Mouse (Mus musculus) limb, embryonic 11.5 days (tissue): ENCODE results near the gene 9630041A04Rik. TPM values are rescaled to one million over a fixed set of nuclear protein-coding genes. Genes with fewer than 3 reads are reported as not detected.

ENCODE experiments used
- ATAC-seq: fragments of 200-750 bp; cut with Nextera tagmentation; 2 replicates; pipeline ENCODE4 v1.8.0; 2017; ENCODE audit warnings: low read depth; ENCODE audit not compliant: insufficient number of reproducible peaks, low FRiP score, low TSS enrichment
- DNase-seq: peaks from one replicate; pipeline ENCODE4 v3.0.0-alpha.2; 2015; ENCODE audit warnings: low spot score
- H3K27ac ChIP-seq: fragments of 300-500 bp; sonication (generic); replicated peaks from 2 replicates; pipeline ENCODE4 v1.5.1; 2014; ENCODE audit warnings: low read depth, mild to moderate bottlenecking, low read length
- H3K27me3 ChIP-seq: fragments of 300-500 bp; sonication (generic); 2 replicates; pipeline ENCODE4 v1.6.1; 2014; ENCODE audit warnings: mild to moderate bottlenecking, low read length, mixed read lengths; ENCODE audit not compliant: control insufficient read depth, insufficient read depth
- H3K36me3 ChIP-seq: fragments of 300-500 bp; sonication (generic); 2 replicates; pipeline ENCODE4 v1.6.1; 2014; ENCODE audit warnings: mild to moderate bottlenecking, low read length, moderate library complexity, mixed read lengths; ENCODE audit not compliant: control insufficient read depth, insufficient read depth
- H3K4me1 ChIP-seq: fragments of 300-500 bp; sonication (generic); 2 replicates; pipeline ENCODE4 v1.6.1; 2014; ENCODE audit warnings: low read length, mixed read lengths; ENCODE audit not compliant: control insufficient read depth, insufficient read depth
- H3K4me2 ChIP-seq: fragments of 300-500 bp; sonication (generic); 2 replicates; pipeline ENCODE4 v1.6.1; 2014; ENCODE audit warnings: low read depth, mild to moderate bottlenecking, moderate library complexity; ENCODE audit not compliant: severe bottlenecking
- H3K4me3 ChIP-seq: fragments of 300-500 bp; sonication (generic); 2 replicates; pipeline ENCODE4 v1.5.1; 2014; ENCODE audit warnings: low read depth, low read length
- H3K9ac ChIP-seq: fragments of 300-500 bp; sonication (generic); 2 replicates; pipeline ENCODE4 v1.6.1; 2014; ENCODE audit warnings: mild to moderate bottlenecking, low read length
- H3K9me3 ChIP-seq: fragments of 300-500 bp; sonication (generic); 2 replicates; pipeline ENCODE4 v1.6.1; 2016; ENCODE audit warnings: low read length; ENCODE audit not compliant: control insufficient read depth
- WGBS: fragments of 180-500 bp; shearing (Covaris S2); extraction: QIAGEN DNeasy Blood & Tissue Kit; methylation state at CpG from one replicate; pipeline ENCODE4 v1.1.7; 2014; 5-methylcytosine and 5-hydroxymethylcytosine counted together
- polyA plus RNA-seq: library from polyadenylated mRNA; unstranded; fragments of >200 nt; fragmentation: Nextera tagmentation; extraction: Ambion mirVana; gene quantifications from 2 replicates; pipeline ENCODE4 v1.2.1, GENCODE M21; 2014

9630041A04Rik gene
- not detected in 2 replicates for polyA plus RNA-seq

GRCm38 (mm10) chr9:101861596-101862471, at the start of gene 9630041A04Rik:
9630041A04Rik (plus strand) TSS chr9:101861841.
- Histone ChIP-seq H3K27me3 (no peaks in the 10 kb centered on the region), H3K9me3 (no peaks in the 10 kb centered on the region), H3K9ac (no peak within 1 kb of the TSS), H3K4me2 (no peak within 1 kb of the TSS), H3K27ac (no peak within 1 kb of the TSS), H3K4me3 (no peak within 1 kb of the TSS), H3K4me1 (no peaks in the 10 kb centered on the region), H3K36me3 (no peaks in the 10 kb centered on the region)
- ATAC-seq (no peak), DNase-seq (no peak)
- 87% methylated on average over 15 of the region's 15 CpGs for WGBS

DNA sequence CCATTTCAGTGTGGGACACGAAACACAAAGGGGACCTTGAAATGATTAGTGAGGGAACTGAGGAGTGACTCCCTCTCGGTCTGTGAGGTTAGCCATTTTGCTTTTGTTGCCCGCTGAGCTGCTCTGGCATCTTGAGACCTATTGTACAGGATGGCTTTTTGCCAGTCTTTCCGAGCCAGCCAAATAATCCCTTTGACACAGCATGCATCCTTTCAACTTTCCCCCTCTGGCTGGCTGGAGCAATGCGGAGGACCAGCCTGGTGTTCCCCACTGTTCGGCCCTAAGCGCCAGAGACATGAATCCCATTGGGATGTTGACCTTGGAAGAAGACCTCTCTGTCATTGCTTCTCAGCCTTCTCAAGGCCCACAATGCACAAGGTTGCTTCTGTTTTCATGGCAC, 37.7 kb upstream of the 9630041A04Rik start:
- no peaks in the 10 kb centered on the region for H3K4me1 ChIP-seq
- no peaks in the 10 kb centered on the region for H3K9me3 ChIP-seq
- no peaks in the 10 kb centered on the region; the same call in 1 of the 2 replicates for H3K27me3 ChIP-seq
- H3K4me3 ChIP-seq: no peak overlapping the region
- no peaks in the 10 kb centered on the region for H3K36me3 ChIP-seq
- H3K4me2 ChIP-seq: no peak overlapping the region
- no peak overlapping the region for H3K27ac ChIP-seq
- WGBS: 88% methylated on average over 7 of the region's 7 CpGs
- ATAC-seq (no peak), DNase-seq (no peak)
- no peak overlapping the region for H3K9ac ChIP-seq

DNA sequence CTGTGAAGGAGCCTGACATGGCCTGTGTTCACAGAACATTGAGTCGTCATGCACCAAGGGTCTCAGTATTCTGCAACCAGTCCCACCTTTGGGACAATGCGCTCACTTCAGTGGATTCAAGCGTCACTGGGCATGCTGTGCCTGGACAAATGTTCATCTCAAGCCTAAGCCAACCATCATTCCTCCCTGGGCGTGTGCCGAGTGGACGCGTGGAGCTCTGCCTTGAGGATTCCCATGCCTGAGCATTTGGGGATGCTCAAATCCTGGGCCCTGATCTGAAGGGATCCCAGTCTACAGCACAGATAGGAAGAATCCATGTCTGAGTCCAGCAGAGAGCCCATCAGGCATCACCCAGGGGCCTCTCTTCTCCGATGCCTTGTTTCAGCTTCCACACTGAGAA, 36.0 kb upstream of the 9630041A04Rik start:
- DNase-seq (no peak), ATAC-seq (no peak)
- no peak overlapping the region for H3K4me2 ChIP-seq
- no peak overlapping the region for H3K9ac ChIP-seq
- WGBS: 92% methylated on average over 8 of the region's 8 CpGs
- no peak overlapping the region for H3K4me3 ChIP-seq
- H3K9me3 ChIP-seq: no peaks in the 10 kb centered on the region
- no peaks in the 10 kb centered on the region; the same call in 1 of the 2 replicates for H3K27me3 ChIP-seq
- no peaks in the 10 kb centered on the region for H3K4me1 ChIP-seq
- H3K27ac ChIP-seq: no peak overlapping the region
- H3K36me3 ChIP-seq: no peaks in the 10 kb centered on the region

DNA sequence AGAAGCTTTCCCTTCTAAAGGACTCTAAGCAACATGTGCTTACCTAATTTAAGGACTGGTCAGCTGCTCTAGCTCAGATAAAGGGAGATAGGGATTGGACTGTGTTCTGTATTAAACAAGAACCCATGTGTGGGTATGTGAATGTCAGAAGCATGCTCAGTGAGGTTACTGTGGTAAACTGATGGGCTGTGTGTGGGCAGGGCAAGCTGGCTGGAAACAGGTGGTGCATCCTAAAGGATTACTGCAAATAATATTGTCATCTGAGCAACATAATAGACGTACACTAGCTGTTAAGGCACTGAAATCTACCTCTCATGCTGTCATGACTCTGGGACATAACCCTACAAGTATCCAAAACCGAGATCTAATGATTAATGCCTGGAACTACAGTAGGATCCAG, 28.0 kb upstream of the 9630041A04Rik start:
- no peak for ATAC-seq
- no peaks in the 10 kb centered on the region for H3K4me1 ChIP-seq
- 87% methylated on average over 2 of the region's 2 CpGs for WGBS
- no peak for DNase-seq
- H3K36me3 ChIP-seq: no peaks in the 10 kb centered on the region
- H3K9ac ChIP-seq: no peak overlapping the region
- no peaks in the 10 kb centered on the region for H3K9me3 ChIP-seq
- no peaks in the 10 kb centered on the region for H3K27me3 ChIP-seq
- H3K4me2 ChIP-seq: no peak overlapping the region
- no peak overlapping the region for H3K4me3 ChIP-seq
- H3K27ac ChIP-seq: no peak overlapping the region

DNA sequence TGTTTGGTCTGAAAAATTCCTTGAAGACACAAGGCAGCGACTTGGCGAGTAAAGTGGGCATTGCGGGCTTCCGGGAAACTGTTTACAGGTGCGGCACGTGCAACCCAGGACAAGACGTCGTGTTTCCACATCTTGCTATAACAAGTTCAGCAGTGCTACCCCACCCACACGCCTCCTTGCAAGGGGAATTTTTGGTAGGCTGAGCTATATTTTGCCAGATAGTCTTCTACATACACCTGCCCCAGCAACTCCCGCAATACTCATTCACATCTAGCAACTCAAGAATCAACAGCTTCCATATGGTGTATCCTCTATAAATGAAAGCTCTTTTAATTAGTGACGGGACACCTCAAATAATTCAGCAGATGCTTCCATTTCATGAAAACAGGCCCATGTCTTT, 20.5 kb upstream of the 9630041A04Rik start:
- WGBS: 87% methylated on average over 11 of the region's 11 CpGs
- Histone ChIP-seq H3K9ac (no peak overlapping the region), H3K4me3 (no peak overlapping the region)

GRCm38 (mm10) chr9:101843893-101844292, 17.7 kb upstream of the 9630041A04Rik start:
- H3K9me3 ChIP-seq: no peaks in the 10 kb centered on the region
- H3K27me3 ChIP-seq: no peaks in the 10 kb centered on the region
- H3K9ac ChIP-seq: no peak overlapping the region
- ATAC-seq (no peak), DNase-seq (no peak)
- H3K4me2 ChIP-seq: no peak overlapping the region
- 57% methylated on average over 4 of the region's 4 CpGs for WGBS
- no peaks in the 10 kb centered on the region for H3K36me3 ChIP-seq
- H3K4me1 ChIP-seq: no peaks in the 10 kb centered on the region
- H3K27ac ChIP-seq: no peak overlapping the region
- H3K4me3 ChIP-seq: no peak overlapping the region

More for the DNA sequence above, 20.5 kb upstream of the 9630041A04Rik start:
- H3K27me3 ChIP-seq: no peaks in the 10 kb centered on the region
- DNase-seq: no peak
- H3K27ac ChIP-seq: no peak overlapping the region
- no peak for ATAC-seq
- no peaks in the 10 kb centered on the region for H3K36me3 ChIP-seq
- no peaks in the 10 kb centered on the region for H3K4me1 ChIP-seq
- H3K4me2 ChIP-seq: no peak overlapping the region
- no peaks in the 10 kb centered on the region for H3K9me3 ChIP-seq

- H3K4me3 ChIP-seq: no peak overlapping the region
- no peak overlapping the region for H3K4me2 ChIP-seq
- H3K27me3 ChIP-seq: no peaks in the 10 kb centered on the region
- H3K9me3 ChIP-seq: no peaks in the 10 kb centered on the region
- H3K4me1 ChIP-seq: no peaks in the 10 kb centered on the region
- no peak for ATAC-seq
- no peak for DNase-seq
- 85% methylated on average over 6 of the region's 6 CpGs for WGBS
- H3K36me3 ChIP-seq: no peaks in the 10 kb centered on the region
- H3K27ac ChIP-seq: no peak overlapping the region
- no peak overlapping the region for H3K9ac ChIP-seq
Observed at GRCm38 (mm10) chr9:101845691-101846090, 15.9 kb upstream of the 9630041A04Rik start.

GRCm38 (mm10) chr9:101862481-101863065, 932 bp downstream of the 9630041A04Rik start:
- ATAC-seq (no peak), DNase-seq (no peak)
- Histone ChIP-seq H3K36me3 (no peaks in the 10 kb centered on the region), H3K4me1 (no peaks in the 10 kb centered on the region), H3K27me3 (no peaks in the 10 kb centered on the region), H3K4me3 (no peak overlapping the region), H3K4me2 (no peak overlapping the region), H3K27ac (no peak overlapping the region), H3K9ac (no peak overlapping the region), H3K9me3 (no peaks in the 10 kb centered on the region)
- 77% methylated on average over 12 of the region's 12 CpGs for WGBS
